Mouse (Mus musculus) kidney, adult 2 months (tissue): ENCODE measurements at regions not wholly inside any gene's neighbourhood (a gene's known extent, or its start where the extent isn't known, plus 50 kb on each side); places are given as distances from the start of the nearest gene placed in this dataset.

ENCODE experiments used
- CTCF ChIP-seq: fragments of 200-500 bp; conservative IDR thresholded peaks from 2 replicates; pipeline ENCODE4 v1.5.1; 2011; ENCODE audit warnings: low read depth, mild to moderate bottlenecking, control low read depth, low read length, moderate library complexity, mixed read lengths; ENCODE audit not compliant: insufficient read depth, insufficient read length
- POLR2A ChIP-seq: fragments of 200-500 bp; IDR thresholded peaks from one replicate; pipeline ENCODE4 v1.6.1; 2011; ENCODE audit warnings: low read depth, low read length, control low read depth

- TF ChIP-seq POLR2A, result no peak
- no peak for TF ChIP-seq CTCF
These were observed 66.9 kb upstream of the Gm21915 start for GRCm38 (mm10) chr9:40603521-40603920.
